Mouse (Mus musculus) forebrain, embryonic 12.5 days (tissue): Measurements from ENCODE around the gene Stard10. TPM values are rescaled to one million over a fixed set of nuclear protein-coding genes. Genes with fewer than 3 reads are reported as not detected.

Source experiments
- ATAC-seq: fragments of 200-750 bp; cut with Nextera tagmentation; 2 replicates; pipeline ENCODE4 v1.8.0; 2017; ENCODE audit warnings: moderate TSS enrichment; ENCODE audit not compliant: low FRiP score
- H3K27ac ChIP-seq: fragments of 300-500 bp; sonication (generic); 2 replicates; pipeline ENCODE4 v1.5.1; 2016; ENCODE audit warnings: mild to moderate bottlenecking
- H3K27me3 ChIP-seq: fragments of 300-500 bp; sonication (generic); 2 replicates; pipeline ENCODE4 v1.6.1; 2016; ENCODE audit warnings: mild to moderate bottlenecking
- H3K36me3 ChIP-seq: fragments of 300-500 bp; sonication (generic); replicated peaks from 2 replicates; pipeline ENCODE4 v1.6.1; 2016; ENCODE audit warnings: mild to moderate bottlenecking
- H3K4me1 ChIP-seq: fragments of 300-500 bp; sonication (generic); 2 replicates; pipeline ENCODE4 v1.6.1; 2016
- H3K4me2 ChIP-seq: fragments of 300-500 bp; sonication (generic); 2 replicates; pipeline ENCODE4 v1.6.1; 2016; ENCODE audit warnings: mild to moderate bottlenecking, moderate library complexity
- H3K4me3 ChIP-seq: fragments of 300-500 bp; sonication (generic); replicated peaks from 2 replicates; pipeline ENCODE4 v1.5.1; 2016; ENCODE audit warnings: mild to moderate bottlenecking
- H3K9ac ChIP-seq: fragments of 300-500 bp; sonication (generic); 2 replicates; pipeline ENCODE4 v1.6.1; 2016; ENCODE audit warnings: mild to moderate bottlenecking
- H3K9me3 ChIP-seq: fragments of 300-500 bp; sonication (generic); 2 replicates; pipeline ENCODE4 v1.6.1; 2016
- WGBS: fragments of 180-500 bp; shearing (Covaris S2); methylation state at CpG from one replicate; pipeline ENCODE4 v1.1.7; 2016; 5-methylcytosine and 5-hydroxymethylcytosine counted together
- polyA plus RNA-seq: library from polyadenylated mRNA; unstranded; fragments of >200 nt; fragmentation: Nextera tagmentation; extraction: Ambion mirVana; gene quantifications from 2 replicates; pipeline ENCODE4 v1.2.1, GENCODE M21; 2016

Gene Stard10
- polyA plus RNA-seq, 1 experiment from 2014 or later: 6.2 TPM

DNA sequence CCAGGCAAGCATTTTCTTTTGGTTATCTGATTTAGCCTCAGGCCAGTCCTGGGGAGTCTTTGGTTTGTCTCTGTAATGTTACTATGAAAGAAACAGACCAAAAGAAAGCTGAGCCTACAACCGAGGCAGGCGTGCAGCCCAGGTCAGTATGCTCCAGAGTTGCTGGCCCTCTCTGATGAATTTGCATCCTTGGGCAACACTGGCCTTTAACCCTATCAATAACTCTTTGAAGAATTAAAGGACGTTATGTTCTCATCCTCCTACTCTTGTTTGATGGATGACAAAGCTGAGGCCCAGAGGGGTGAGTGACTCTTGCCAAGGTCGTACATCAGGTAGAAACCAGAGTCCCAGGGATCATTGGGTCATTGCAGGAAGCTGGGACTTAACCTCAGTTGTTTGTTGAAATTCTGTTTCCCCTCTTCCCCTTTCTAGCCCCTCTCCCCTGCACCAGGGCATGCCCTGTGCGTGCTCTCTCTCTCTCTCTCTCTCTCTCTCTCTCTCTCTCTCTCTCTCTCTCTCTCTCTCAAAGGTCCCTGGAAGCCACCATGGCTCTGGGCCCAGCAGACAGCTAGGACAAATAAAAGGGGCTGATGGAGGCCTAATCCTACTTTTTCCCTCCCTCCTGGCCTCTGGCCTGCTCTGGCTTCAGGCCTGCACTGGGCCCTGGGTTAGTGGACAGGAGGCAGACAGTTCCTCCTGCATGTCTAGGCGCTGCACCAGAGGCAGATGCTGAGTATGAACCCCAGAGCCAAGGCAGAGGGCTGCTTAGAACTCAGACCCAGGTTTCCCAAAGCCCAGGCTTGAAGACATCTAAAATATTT is 7.5 kb downstream of the Stard10 start:
- ATAC-seq: no peak
- H3K27me3 ChIP-seq: peaks cover 40% of the 10 kb centered on the region
- WGBS: 75% methylated on average over 6 of the region's 6 CpGs
- H3K4me1 ChIP-seq: peaks cover 30% of the 10 kb centered on the region
- no peak overlapping the region for H3K9ac ChIP-seq
- no peak overlapping the region for H3K27ac ChIP-seq
- H3K4me2 ChIP-seq: no peak overlapping the region
- H3K36me3 ChIP-seq: no peaks in the 10 kb centered on the region
- no peak overlapping the region for H3K4me3 ChIP-seq
- no peaks in the 10 kb centered on the region for H3K9me3 ChIP-seq

DNA sequence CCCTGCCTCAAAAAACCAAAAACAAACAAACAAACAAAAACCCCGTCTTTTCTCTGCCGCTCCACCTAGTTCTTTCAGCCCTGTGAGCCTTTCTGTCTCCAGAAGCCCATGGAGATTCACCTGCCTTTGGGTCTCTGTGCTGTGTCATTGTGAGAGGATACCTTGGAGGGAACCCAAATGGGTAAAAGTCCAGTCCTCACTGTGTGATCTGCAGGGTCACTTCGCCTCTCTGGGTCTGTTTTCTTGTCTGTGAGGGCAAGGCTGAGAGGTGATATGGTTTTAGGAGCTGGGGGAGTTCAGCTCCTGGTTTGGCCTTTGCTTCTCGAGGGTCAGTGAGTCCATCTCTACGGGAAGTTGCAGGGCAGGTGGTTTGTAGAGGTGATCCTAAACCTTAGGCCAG is 9.1 kb downstream of the Stard10 start:
- peaks cover 27% of the 10 kb centered on the region for H3K27me3 ChIP-seq
- 82% methylated on average over 5 of the region's 5 CpGs for WGBS
- H3K27ac ChIP-seq: no peak overlapping the region
- H3K4me3 ChIP-seq: no peak overlapping the region
- H3K4me2 ChIP-seq: no peak overlapping the region
- H3K9me3 ChIP-seq: no peaks in the 10 kb centered on the region
- no peak for ATAC-seq
- peaks cover 27% of the 10 kb centered on the region for H3K4me1 ChIP-seq
- no peak overlapping the region for H3K9ac ChIP-seq
- no peaks in the 10 kb centered on the region for H3K36me3 ChIP-seq

GRCm38 (mm10) chr7:101327263-101327662 is 10.4 kb downstream of the Stard10 start:
- no peak overlapping the region for H3K4me3 ChIP-seq
- no peaks in the 10 kb centered on the region for H3K9me3 ChIP-seq
- no peak for ATAC-seq
- H3K27me3 ChIP-seq: peaks cover 16% of the 10 kb centered on the region
- WGBS: 57% methylated on average over 5 of the region's 5 CpGs
- no peak overlapping the region for H3K9ac ChIP-seq
- no peaks in the 10 kb centered on the region for H3K36me3 ChIP-seq
- no peak overlapping the region for H3K27ac ChIP-seq
- H3K4me1 ChIP-seq: peaks cover 18% of the 10 kb centered on the region
- no peak overlapping the region for H3K4me2 ChIP-seq

DNA sequence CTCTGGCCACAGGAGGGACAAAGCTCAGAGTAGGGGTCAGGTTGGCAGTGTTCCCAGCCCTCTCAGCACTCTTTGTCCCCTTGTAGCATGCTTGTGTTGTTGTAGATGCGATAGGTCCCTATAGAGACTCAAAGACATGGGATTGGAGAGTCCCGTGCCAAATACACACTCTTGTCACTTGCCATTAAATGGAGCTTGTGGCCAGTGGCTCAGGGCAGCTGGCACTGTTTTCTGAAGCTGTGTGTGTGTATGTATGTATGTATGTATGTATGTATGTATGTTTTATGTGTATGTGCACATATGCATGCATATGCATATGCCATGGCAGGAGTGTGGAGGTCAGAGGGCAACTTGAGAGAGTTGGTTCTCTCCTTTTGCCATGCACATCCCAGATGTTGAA is 10.9 kb downstream of the Stard10 start:
- no peak for ATAC-seq
- H3K4me1 ChIP-seq: peaks cover 17% of the 10 kb centered on the region
- H3K27me3 ChIP-seq: peaks cover 12% of the 10 kb centered on the region
- 97% methylated on average over 2 of the region's 2 CpGs for WGBS
- no peak overlapping the region for H3K9ac ChIP-seq
- H3K9me3 ChIP-seq: no peaks in the 10 kb centered on the region
- H3K4me2 ChIP-seq: no peak overlapping the region
- H3K4me3 ChIP-seq: no peak overlapping the region
- H3K27ac ChIP-seq: no peak overlapping the region
- H3K36me3 ChIP-seq: no peaks in the 10 kb centered on the region

DNA sequence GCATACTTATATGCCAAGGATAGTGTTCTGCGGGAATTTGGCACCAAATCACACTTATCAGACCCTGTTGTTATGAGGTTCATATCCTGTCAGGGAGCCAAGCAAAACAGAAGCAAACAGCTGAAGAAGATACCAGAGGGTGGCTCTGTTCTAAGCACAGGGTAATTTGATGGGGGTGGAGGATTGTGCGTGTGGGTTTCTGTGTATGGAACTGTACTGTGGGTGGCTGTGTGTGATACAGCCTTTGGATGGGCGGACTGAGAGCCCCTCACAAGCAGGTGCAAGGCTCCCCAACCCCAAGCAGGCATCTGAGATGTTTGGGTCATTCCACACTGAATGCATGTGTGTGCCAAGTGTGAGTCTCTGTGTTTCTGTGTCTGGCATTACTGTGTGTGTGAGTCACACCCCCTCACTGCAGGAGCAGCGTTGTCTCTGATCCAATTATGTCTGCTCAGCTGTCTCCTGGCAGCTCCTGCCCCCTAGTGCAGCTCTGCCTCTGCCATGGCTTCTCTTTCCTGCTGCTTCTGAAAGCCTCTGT is 11.8 kb downstream of the Stard10 start:
- Histone ChIP-seq H3K27me3 (0 out of 2 replicates have a peak, but pooled peaks cover 6% of the 10 kb centered on the region), H3K9me3 (no peaks in the 10 kb centered on the region), H3K27ac (peak overlapping the region; percentile 46), H3K4me2 (no peak overlapping the region), H3K4me1 (peaks cover 14% of the 10 kb centered on the region), H3K36me3 (no peaks in the 10 kb centered on the region), H3K4me3 (no peak overlapping the region), H3K9ac (no peak overlapping the region)
- WGBS: 63% methylated on average over 4 of the region's 4 CpGs
- ATAC-seq: 0 out of 2 replicates have a peak, but pooled peaks have one; percentile 67

- ATAC-seq: no peak
Measured at GRCm38 (mm10) chr7:101329606-101330005, 12.7 kb downstream of the Stard10 start.

DNA sequence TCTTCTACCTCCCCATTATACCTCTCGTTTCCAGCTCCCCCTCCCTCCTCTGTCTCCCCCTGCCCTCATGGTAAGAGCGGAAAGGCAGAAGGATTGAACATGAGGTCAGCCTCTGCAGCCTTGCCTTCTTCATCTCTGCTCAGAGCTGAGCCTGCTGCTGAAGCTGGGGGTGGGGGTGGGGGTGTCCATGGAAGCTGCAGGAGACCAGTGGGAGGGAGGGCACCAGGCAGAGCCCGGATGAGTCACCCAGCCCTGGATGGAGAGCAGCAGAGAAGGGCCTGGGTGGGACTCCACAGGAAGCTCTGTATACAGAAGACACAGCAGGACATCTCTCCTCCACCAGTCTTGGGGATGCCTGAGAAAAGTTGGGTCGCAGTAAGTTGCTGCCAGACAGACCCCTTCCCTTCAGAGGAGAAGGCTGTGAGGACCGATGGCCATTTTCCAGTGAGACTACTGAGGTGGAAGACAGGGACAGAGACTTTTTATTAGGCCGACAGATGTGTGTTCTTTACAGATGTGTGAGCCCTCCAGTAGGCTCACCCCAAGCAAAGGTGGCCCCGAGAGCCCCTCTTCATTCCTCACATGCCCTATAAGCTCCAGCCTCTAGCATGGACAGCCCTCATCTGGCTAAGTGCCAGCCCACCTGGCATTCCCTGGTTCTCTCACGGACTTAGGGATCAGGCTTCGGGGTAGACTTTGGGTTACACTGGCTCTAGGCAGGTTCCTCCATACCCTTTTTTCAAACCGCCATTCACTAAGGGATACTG is 13.4 kb downstream of the Stard10 start:
- WGBS: 76% methylated on average over 10 of the region's 10 CpGs
- no peak for ATAC-seq
- H3K9me3 ChIP-seq: no peaks in the 10 kb centered on the region

More at GRCm38 (mm10) chr7:101329606-101330005, 12.7 kb downstream of the Stard10 start:
- WGBS: 75% methylated on average over 4 of the region's 4 CpGs
- Histone ChIP-seq H3K9ac (no peak overlapping the region), H3K27me3 (no peaks in the 10 kb centered on the region), H3K27ac (no peak overlapping the region), H3K4me3 (no peak overlapping the region), H3K4me2 (no peak overlapping the region), H3K36me3 (no peaks in the 10 kb centered on the region), H3K9me3 (no peaks in the 10 kb centered on the region), H3K4me1 (peaks cover 14% of the 10 kb centered on the region)

DNA sequence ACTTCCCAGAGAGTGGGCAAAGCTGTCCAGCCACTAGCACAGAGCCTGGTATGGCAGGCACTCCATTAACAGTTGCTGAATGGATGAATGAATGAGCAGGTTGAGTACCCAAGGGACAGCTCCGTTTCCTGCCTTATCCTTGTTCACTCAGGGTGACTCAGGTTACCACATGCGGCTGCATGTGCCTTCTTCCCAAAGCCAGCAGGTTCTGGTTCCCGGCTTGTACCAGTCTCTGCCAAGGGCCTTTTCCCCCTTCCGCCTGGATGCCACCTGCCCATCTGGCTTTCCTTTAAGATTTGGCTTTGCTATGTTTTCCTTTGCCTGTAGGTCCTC is 13.9 kb downstream of the Stard10 start:
- no peak overlapping the region for H3K27ac ChIP-seq
- H3K4me1 ChIP-seq: peaks cover 14% of the 10 kb centered on the region
- H3K9ac ChIP-seq: no peak overlapping the region
- no peaks in the 10 kb centered on the region for H3K36me3 ChIP-seq
- H3K27me3 ChIP-seq: no peaks in the 10 kb centered on the region
- H3K9me3 ChIP-seq: no peaks in the 10 kb centered on the region
- no peak for ATAC-seq
- H3K4me3 ChIP-seq: no peak overlapping the region
- WGBS: 78% methylated on average over 4 of the region's 4 CpGs
- H3K4me2 ChIP-seq: no peak overlapping the region

More for the DNA sequence above, 13.4 kb downstream of the Stard10 start:
- Histone ChIP-seq H3K27ac (no peak overlapping the region), H3K9ac (no peak overlapping the region), H3K36me3 (no peaks in the 10 kb centered on the region), H3K4me1 (peaks cover 14% of the 10 kb centered on the region), H3K4me3 (no peak overlapping the region), H3K4me2 (no peak overlapping the region), H3K27me3 (no peaks in the 10 kb centered on the region)

DNA sequence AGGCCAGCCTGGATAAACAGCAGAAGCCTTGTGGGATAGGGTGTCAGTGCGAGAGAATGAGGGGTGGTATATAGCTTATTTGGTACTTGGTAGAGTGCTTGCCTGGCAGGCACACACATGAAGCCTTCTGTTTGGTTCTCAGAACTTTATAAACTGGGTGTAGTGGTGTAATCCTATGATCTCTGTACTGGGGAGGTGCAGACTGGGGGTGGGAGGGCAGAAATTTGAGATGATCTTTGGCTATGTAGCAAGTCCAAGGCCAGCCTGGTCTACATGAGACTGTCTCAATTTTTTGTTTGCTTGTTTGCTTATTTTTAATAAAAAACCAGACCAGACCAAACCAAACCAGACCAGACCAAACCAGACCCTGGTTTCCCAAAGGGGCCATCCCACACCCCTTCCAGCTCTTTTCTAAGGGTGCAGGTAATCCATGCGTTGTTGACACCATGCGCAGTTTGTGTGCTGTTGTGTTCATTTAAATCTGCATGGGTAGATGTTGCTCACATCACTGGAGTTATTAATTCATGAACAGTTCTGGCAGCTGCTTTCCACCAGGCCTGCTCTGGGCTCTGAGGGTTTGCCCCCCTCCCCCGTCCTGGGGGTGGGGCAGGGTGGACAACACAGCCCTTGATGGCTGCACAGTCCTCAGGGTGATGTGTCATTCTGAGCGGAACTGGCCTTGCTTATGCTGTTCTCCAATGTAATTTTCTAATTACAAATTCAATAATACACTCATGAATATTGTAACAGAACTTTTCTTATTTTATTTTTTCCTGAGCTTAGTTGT is 15.4 kb downstream of the Stard10 start:
- Histone ChIP-seq H3K27ac (no peak overlapping the region), H3K4me3 (no peak overlapping the region), H3K36me3 (no peaks in the 10 kb centered on the region), H3K4me1 (peaks cover 14% of the 10 kb centered on the region), H3K9me3 (no peaks in the 10 kb centered on the region), H3K9ac (no peak overlapping the region), H3K27me3 (no peaks in the 10 kb centered on the region), H3K4me2 (no peak overlapping the region)
- ATAC-seq: no peak
- 84% methylated on average over 5 of the region's 5 CpGs for WGBS

DNA sequence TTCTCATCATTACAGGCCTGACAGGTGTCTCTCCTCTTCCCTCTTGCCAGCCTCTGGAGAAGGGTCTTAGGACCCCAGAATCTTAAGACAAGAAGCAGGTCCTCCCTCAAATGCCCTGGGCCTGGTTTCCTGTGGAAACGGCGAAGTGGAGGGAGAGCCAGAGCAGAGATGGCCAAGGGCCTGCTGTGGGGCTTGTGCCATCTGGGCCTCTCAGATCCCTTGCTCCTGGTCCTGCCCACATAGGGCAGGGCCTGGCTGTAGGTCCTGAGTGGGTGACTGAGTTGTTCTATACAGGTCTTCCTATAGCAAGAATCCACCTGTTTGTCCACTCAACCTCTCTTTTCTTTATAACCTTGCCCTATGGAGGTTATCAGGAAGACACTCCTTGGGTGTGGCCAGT is 18.3 kb downstream of the Stard10 start:
- H3K4me3 ChIP-seq: no peak overlapping the region
- H3K9me3 ChIP-seq: no peaks in the 10 kb centered on the region
- H3K4me1 ChIP-seq: peaks cover 2% of the 10 kb centered on the region
- H3K27me3 ChIP-seq: no peaks in the 10 kb centered on the region
- H3K36me3 ChIP-seq: no peaks in the 10 kb centered on the region
- H3K4me2 ChIP-seq: no peak overlapping the region
- no peak for ATAC-seq
- 88% methylated on average over 2 of the region's 2 CpGs for WGBS
- no peak overlapping the region for H3K9ac ChIP-seq
- no peak overlapping the region for H3K27ac ChIP-seq

DNA sequence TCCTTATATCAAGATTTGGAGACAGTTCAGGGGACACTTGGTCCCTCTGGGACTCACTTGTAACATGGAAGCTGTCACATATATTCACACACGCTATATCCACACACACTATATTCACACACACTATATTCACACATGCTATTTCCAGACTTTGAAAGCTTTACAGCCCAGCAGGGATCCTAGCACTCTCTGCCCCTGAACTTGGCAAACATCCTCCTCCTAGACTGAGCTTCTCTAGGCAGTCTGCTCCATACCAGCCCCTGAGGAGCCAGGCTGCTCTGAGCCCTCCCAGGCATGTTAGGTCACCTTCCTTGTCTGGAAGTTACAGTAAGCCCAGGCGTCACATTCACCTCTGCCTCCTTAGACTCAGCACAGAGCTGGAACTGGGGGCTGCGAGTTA is 19.8 kb downstream of the Stard10 start:
- H3K9me3 ChIP-seq: no peaks in the 10 kb centered on the region
- no peak overlapping the region for H3K27ac ChIP-seq
- ATAC-seq: no peak
- H3K4me2 ChIP-seq: no peak overlapping the region
- no peak overlapping the region for H3K4me3 ChIP-seq
- no peaks in the 10 kb centered on the region for H3K27me3 ChIP-seq
- H3K9ac ChIP-seq: no peak overlapping the region
- H3K4me1 ChIP-seq: peaks cover 2% of the 10 kb centered on the region; the same call in 1 of the 2 replicates
- WGBS: 89% methylated on average over 3 of the region's 3 CpGs
- no peaks in the 10 kb centered on the region for H3K36me3 ChIP-seq

DNA sequence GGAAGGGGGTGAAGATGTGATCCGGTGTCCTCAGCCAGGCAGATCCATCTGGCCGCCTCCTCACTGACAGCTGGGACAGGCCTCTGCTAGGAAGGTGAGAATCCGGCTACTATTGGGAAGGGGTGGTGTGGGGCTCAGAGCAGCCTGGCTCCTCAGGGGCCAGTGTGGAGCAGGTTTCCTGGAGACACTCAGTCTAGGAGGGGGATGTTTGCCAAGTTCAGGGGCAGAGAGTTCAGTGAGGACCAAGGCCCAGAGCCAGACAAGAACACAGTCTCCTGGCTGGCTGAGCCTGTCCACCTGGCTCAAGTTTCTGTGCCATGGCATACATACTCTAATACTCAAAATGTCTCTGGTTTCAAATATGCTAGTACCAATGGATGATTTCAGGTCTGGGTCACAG is 20.5 kb downstream of the Stard10 start:
- ATAC-seq: no peak
- H3K27me3 ChIP-seq: no peaks in the 10 kb centered on the region
- H3K4me1 ChIP-seq: peaks cover 1% of the 10 kb centered on the region; the same call in 1 of the 2 replicates
- WGBS: 84% methylated on average over 3 of the region's 3 CpGs
- H3K36me3 ChIP-seq: no peaks in the 10 kb centered on the region
- H3K4me3 ChIP-seq: no peak overlapping the region
- no peak overlapping the region for H3K4me2 ChIP-seq
- H3K9ac ChIP-seq: no peak overlapping the region
- no peaks in the 10 kb centered on the region for H3K9me3 ChIP-seq
- no peak overlapping the region for H3K27ac ChIP-seq
